Mouse (Mus musculus): ENCODE data around the gene Tbx5.

The Tbx5 gene

GRCm38 (mm10) chr5:119810994-119811690 lies 21.3 kb upstream of the Tbx5 start:
- no peak for DNase-seq (ENCODE audit: low spot score)

GRCm38 (mm10) chr5:119815247-119815646 lies 17.2 kb upstream of the Tbx5 start:
- no peak for DNase-seq (ENCODE audit: low spot score)

- DNase-seq (ENCODE audit: low spot score), result no peak
These were observed 12.0 kb upstream of the Tbx5 start for GRCm38 (mm10) chr5:119820452-119820851.

GRCm38 (mm10) chr5:119821506-119821905 lies 11.0 kb upstream of the Tbx5 start:
- no peak for DNase-seq (ENCODE audit: low spot score)

- DNase-seq (ENCODE audit: low spot score), result no peak
These were observed 5.1 kb upstream of the Tbx5 start for GRCm38 (mm10) chr5:119827341-119827740.

GRCm38 (mm10) chr5:119830611-119831010 lies 1.9 kb upstream of the Tbx5 start:
- DNase-seq (ENCODE audit: low spot score), result no peak

GRCm38 (mm10) chr5:119831201-119831771 lies 1.2 kb upstream of the Tbx5 start:
- DNase-seq (ENCODE audit: low spot score), result no peak

- no peak for DNase-seq (ENCODE audit: low spot score)
These were observed 533 bp upstream of the Tbx5 start for GRCm38 (mm10) chr5:119831791-119832478.

GRCm38 (mm10) chr5:119833223-119834030 lies 959 bp downstream of the Tbx5 start:
- no peak for DNase-seq (ENCODE audit: low spot score)

- DNase-seq (ENCODE audit: low spot score), result no peak
These were observed 1.5 kb downstream of the Tbx5 start for GRCm38 (mm10) chr5:119834031-119834403.

GRCm38 (mm10) chr5:119835053-119835867 lies 2.8 kb downstream of the Tbx5 start:
- DNase-seq (ENCODE audit: low spot score), result no peak

- no peak for DNase-seq (ENCODE audit: low spot score)
These were observed 3.4 kb downstream of the Tbx5 start for GRCm38 (mm10) chr5:119835868-119836209.

GRCm38 (mm10) chr5:119836618-119837305 lies 4.3 kb downstream of the Tbx5 start:
- no peak for DNase-seq (ENCODE audit: low spot score)

GRCm38 (mm10) chr5:119837306-119837675 lies 4.8 kb downstream of the Tbx5 start:
- DNase-seq (ENCODE audit: low spot score), result no peak

- DNase-seq (ENCODE audit: low spot score), result no peak
These were observed 5.4 kb downstream of the Tbx5 start for GRCm38 (mm10) chr5:119837861-119838260.

- DNase-seq (ENCODE audit: low spot score), result no peak
These were observed 6.0 kb downstream of the Tbx5 start for GRCm38 (mm10) chr5:119838441-119838840.

- DNase-seq (ENCODE audit: low spot score), result no peak
These were observed 6.7 kb downstream of the Tbx5 start for GRCm38 (mm10) chr5:119839156-119839555.

- DNase-seq (ENCODE audit: low spot score), result no peak
These were observed 7.3 kb downstream of the Tbx5 start for GRCm38 (mm10) chr5:119839616-119840368.

GRCm38 (mm10) chr5:119840404-119840803 lies 7.9 kb downstream of the Tbx5 start:
- DNase-seq (ENCODE audit: low spot score), result no peak

- DNase-seq (ENCODE audit: low spot score), result no peak
These were observed 9.4 kb downstream of the Tbx5 start for GRCm38 (mm10) chr5:119841634-119842420.
